Mouse (Mus musculus) testis, postnatal 10 days (tissue): ENCODE results near the gene Tm4sf4.
A peak's percentile ranks its signal among the peaks of the same experiment; 100 is the strongest.

Experiments used
- DNase-seq: peaks from one replicate; pipeline ENCODE4 v3.0.0; 2021; ENCODE audit warnings: low spot score

Gene Tm4sf4

GRCm38 (mm10) chr3:57425089-57425730 lies at the start of gene Tm4sf4:
Gene Tm4sf4, plus strand, starts transcription at chr3:57425314.
- DNase-seq = no peak

GRCm38 (mm10) chr3:57386423-57386822 lies 38.7 kb upstream of the Tm4sf4 start:
- DNase-seq = no peak

GRCm38 (mm10) chr3:57386895-57387294 lies 38.2 kb upstream of the Tm4sf4 start:
- DNase-seq = no peak

GRCm38 (mm10) chr3:57387593-57387992 lies 37.5 kb upstream of the Tm4sf4 start:
- no peak for DNase-seq

- DNase-seq = no peak
Measured at GRCm38 (mm10) chr3:57411535-57411934, 13.6 kb upstream of the Tm4sf4 start.

GRCm38 (mm10) chr3:57420233-57420632 lies 4.9 kb upstream of the Tm4sf4 start:
- DNase-seq = no peak

DNA sequence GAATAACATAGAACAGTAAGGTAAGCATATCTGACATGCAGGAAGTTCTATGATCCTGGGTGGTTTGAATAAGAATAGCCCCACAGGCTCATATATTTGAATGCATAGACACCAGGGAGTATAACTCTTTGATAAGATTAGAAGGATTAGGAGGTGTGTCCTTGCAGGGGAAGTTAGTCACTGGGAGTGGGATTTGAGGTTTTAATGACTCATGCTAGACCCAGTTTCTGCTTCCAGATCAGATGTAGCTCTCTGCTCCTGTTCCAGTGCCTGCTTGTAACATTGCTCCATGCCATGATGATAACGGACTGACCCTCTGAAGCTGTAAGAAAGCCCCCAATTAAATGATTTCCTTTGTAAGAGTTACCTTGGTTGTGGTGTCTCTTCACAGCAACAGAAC lies 4.5 kb upstream of the Tm4sf4 start:
- no peak for DNase-seq

- DNase-seq = no peak
Measured at GRCm38 (mm10) chr3:57426351-57426750, 1.2 kb downstream of the Tm4sf4 start.

- peak; percentile 47 for DNase-seq
Measured at GRCm38 (mm10) chr3:57428682-57429464, 3.8 kb downstream of the Tm4sf4 start.

DNA sequence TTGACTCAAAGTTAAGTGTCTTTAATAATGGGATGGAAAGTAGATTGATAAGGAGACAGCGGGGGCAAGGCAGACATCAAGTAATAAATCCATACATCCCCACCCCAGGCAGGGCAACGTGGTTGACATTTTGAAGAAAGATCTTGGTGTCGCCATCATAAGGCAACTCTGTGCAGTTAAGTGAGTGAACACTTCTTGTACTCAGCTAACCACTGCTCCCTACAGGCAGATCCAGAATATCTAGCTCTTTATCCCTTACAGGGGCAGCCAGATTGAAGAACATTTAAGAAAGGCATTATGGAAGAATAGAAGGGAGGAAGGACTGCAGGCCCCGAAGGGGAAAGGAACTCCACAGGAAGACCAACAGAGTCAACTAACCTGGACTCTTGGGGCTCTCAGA lies 4.4 kb downstream of the Tm4sf4 start:
- no peak for DNase-seq

GRCm38 (mm10) chr3:57431706-57432105 lies 6.6 kb downstream of the Tm4sf4 start:
- no peak for DNase-seq

GRCm38 (mm10) chr3:57435364-57435763 lies 10.2 kb downstream of the Tm4sf4 start:
- DNase-seq = no peak

DNA sequence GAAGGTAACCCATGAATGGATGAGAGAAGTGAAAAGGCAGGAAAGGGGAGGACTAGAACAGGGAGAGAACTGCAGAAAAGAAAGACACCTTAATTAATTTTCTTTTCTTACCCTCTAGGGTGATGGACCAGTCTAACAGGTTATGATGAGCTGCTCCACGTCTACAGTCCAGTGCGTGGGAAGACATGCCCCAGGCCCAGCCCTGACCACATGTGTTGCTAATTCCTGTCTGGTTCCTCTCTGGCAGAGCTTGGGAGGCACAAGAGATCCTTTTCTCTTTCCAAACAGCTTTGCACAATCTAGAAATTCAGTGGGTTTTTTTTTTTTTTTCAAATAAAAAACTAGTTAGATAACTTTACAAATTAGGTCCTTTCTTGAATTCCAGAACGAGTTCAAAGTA lies 15.8 kb downstream of the Tm4sf4 start:
- DNase-seq = no peak

DNA sequence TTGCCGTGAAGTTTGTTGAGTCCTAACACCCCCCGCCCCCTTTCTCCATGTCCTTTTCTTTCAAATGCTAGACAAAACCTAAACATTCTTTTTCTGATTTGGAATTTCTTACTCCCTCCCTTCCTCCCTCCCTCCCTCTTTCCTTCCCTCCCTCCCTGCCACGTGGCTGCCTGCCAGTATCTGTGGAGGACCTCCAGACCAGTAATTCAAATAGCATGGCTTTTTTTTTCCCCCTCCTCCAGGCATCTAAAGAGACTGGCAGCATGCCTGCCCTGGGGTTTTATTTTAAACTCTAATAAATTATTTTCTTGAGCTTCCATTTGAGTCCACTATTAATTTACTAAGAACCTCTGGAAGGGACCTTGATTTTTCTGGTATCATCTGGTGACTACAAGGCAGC lies 20.6 kb downstream of the Tm4sf4 start:
- DNase-seq = peak; percentile 49

- DNase-seq = no peak
Measured at GRCm38 (mm10) chr3:57447889-57448288, 22.8 kb downstream of the Tm4sf4 start.

DNA sequence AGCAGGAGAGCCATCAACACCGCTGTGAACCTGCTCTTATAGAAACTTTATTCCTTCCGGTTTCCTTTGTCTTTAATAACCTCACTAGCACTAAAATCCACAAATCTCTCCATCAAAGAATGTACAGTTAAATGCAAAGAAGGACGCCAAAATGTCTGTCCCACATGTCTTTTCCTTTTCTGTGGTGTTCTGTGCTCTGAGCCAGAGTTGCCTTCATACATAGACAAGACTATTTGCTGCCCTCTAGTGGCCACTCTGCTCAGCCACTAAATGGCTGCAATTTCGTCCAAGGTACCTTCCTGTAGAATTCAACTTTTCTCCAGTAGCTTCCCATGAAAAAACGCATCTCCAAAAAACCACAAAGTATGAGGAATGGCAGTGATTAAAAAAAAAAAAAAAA lies 23.3 kb downstream of the Tm4sf4 start:
- DNase-seq = peak; percentile 80

DNA sequence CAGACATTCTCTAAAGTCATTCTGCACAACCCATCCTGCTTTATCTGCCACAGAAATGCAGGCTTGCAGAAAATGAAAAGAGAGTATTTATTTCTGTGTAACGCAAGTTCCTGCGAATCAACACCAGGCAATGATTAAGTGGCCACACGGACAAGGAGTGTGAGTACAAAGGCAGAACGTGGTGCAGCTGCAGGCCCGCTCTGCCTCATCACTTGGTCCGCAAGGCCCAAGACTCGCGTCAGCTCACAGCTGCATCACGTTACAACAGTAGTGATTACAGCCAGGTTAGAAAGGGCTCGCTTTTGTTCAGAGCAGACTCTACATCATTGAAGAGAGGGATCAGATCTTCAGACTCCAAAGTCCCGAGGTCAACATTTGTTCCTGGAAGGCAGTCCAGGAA lies 33.5 kb downstream of the Tm4sf4 start:
- no peak for DNase-seq

DNA sequence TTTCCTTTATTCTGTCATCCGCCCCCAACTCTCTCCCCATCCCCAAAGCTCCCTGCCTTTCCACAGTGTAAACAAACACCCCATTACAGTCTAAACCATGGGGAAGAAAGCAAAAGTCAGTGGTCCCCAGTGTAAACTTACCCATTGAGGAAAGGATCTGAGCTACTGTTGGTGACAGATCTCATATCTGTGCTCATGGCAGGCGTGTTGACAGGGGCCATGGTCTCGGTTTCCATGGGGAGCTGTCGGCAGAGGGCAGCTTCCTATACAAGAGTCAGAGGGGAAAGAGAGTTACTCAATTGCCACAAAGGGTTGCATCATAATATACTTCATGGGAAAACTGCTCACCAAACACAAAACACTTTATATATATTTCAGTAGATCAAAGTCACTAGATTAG lies 38.2 kb downstream of the Tm4sf4 start:
- DNase-seq = no peak

DNA sequence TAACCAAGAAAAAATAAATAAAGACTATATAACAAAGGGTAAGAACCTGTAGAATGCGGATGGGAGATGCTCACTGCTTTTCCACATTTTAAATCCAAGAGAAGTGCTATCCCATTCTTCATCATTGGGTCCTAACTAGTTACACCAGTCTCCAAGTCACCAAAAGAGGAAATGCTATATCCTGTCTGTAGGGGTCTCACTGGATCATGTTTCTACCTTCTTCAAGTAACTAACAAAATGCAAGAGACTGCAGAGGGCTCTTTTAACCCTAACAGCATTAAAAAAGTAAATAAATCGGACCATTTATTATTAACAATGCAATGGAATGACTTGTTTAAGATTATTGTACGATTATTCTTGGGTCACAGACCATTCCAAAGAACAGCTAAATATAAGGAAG lies 41.2 kb downstream of the Tm4sf4 start:
- DNase-seq = no peak

- no peak for DNase-seq
Measured at GRCm38 (mm10) chr3:57469325-57469724, 44.2 kb downstream of the Tm4sf4 start.

- DNase-seq = peak; percentile 55
Measured at GRCm38 (mm10) chr3:57470326-57470725, 45.2 kb downstream of the Tm4sf4 start.

- DNase-seq = peak; percentile 44
Measured at GRCm38 (mm10) chr3:57470981-57471601, 46.0 kb downstream of the Tm4sf4 start.

- DNase-seq = no peak
Measured at GRCm38 (mm10) chr3:57472407-57472806, 47.3 kb downstream of the Tm4sf4 start.
